Mouse (Mus musculus): Measurements from ENCODE around the gene Olfr312. TPM values are rescaled to one million over a fixed set of nuclear protein-coding genes. Genes with fewer than 3 reads are reported as not detected.
A peak's percentile ranks its signal among the peaks of the same experiment; 100 is the strongest.

Gene Olfr312
- total RNA-seq, 2 experiments from 2014 or later: not detected

DNA sequence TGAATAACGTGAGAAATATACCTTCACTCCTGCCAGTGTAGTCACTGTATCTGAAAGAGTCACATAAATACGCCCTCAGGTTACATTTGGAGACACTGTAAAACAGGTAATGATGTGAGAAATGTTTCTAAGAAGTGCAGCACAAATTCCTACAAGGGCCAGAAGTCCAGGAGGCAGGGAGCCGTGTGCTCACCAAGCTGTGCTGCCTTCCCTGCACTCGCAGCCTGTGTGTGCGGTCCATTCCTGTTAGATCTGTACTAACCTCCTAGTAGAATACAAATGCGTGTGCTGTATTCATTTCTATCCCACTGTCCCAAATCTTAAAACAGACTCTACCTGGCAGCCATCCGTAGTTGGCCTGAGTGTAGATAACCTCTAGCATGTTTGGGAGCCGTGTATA, 31.7 kb downstream of the Olfr312 start:
- DNase-seq (ENCODE audit: low spot score): no peak

- DNase-seq (ENCODE audit: low spot score): peak; percentile 68
These were observed 38.3 kb downstream of the Olfr312 start, which contains the start of gene 2810021J22Rik for GRCm38 (mm10) chr11:58867039-58867953. Gene 2810021J22Rik, plus strand, starts transcription at chr11:58867216.

DNA sequence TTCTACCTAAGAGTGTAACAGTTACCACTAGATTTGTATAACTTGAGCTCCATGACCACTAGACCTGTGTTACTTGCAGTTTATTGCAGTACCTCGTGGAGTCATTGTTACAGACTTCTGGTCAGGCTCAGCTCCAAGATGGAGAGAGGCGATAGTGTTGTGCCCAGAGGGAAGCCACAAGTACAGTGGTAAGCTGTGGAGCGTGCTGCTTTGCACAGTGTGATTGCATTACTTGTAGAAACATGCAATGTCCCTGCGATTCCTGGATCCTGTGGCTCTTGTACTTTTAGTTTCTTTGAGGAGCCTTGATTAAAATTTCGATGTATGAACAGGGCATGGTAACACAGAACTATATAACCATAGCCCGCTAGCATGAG, 38.9 kb downstream of the Olfr312 start:
- no peak for DNase-seq (ENCODE audit: low spot score)

DNA sequence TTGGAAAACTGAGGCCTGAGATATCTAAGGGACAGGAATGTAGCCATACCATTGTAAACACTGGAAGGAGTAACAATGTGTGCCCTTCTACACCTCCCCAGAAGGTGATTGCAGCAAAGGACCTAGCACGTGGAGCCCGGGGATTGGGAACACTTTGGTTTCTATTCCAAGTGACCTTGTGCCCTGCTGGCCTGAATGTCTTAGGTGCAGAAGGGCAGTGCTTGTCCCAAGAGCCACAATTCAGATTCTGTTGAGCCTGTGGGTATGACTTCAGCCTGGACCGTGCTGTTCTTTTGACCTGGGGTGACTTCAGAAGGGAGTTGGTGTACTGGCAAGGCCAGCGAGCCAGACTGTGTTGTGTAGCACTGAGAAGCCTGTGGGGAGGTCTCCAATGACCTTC, 41.9 kb downstream of the Olfr312 start:
- DNase-seq (ENCODE audit: low spot score): no peak

DNA sequence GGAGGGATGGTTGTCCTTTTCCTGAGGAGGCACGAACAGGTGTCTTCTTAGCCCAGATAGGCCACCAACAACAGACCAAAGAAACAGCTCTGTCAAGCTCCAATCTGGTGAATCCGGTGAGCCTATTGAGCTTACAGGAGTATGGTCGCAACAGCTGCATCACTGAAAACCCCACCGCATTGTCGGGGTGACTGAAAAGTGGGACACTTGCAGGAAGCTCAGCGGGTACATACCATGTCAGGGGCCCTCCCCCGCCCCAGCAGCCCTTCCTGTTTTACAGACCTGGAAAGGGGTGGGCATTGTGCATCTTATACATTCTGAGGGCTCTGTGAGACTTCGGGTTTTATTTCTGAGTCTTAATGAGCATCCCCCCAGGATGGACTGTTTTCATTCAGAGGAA, 54.7 kb downstream of the Olfr312 start:
- DNase-seq (ENCODE audit: low spot score): no peak

Other genes starting within 250 kb of the Olfr312 start
- gene Olfr324, start 234.1 kb upstream of the Olfr312 start, total RNA-seq (2021): not detected
- not detected for gene 2210407C18Rik, start 213.2 kb upstream of the Olfr312 start, total RNA-seq (2021)
- not detected for gene Olfr323, start 198.7 kb upstream of the Olfr312 start, total RNA-seq (2021)
- gene Trim58, start 188.8 kb upstream of the Olfr312 start, total RNA-seq (2021): not detected
- not detected for gene Olfr322, start 170.5 kb upstream of the Olfr312 start, total RNA-seq (2021)
- gene Olfr320, start 148.1 kb upstream of the Olfr312 start, total RNA-seq (2021): not detected
- not detected for gene Olfr319, start 130.1 kb upstream of the Olfr312 start, total RNA-seq (2021)
- gene Olfr318, start 105.2 kb upstream of the Olfr312 start, total RNA-seq (2021): not detected
- gene Olfr317, start 90.0 kb upstream of the Olfr312 start, total RNA-seq (2021): not detected
- not detected for gene Olfr316, start 76.5 kb upstream of the Olfr312 start, total RNA-seq (2021)
- not detected for gene Olfr315, start 56.0 kb upstream of the Olfr312 start, total RNA-seq (2021)
- gene Olfr314, start 46.3 kb upstream of the Olfr312 start, total RNA-seq (2021): not detected
- gene Fam183b, start 27.3 kb upstream of the Olfr312 start, total RNA-seq (2021): not detected
- not detected for gene Olfr313, start 14.2 kb upstream of the Olfr312 start, total RNA-seq (2021)
- not detected for gene Olfr311, start 10.0 kb downstream of the Olfr312 start, total RNA-seq (2021)
- gene Gm12258, start 17.9 kb downstream of the Olfr312 start, total RNA-seq (2021): under 1 TPM; 0.78 TPM
- 1 to 10 TPM in 1 of 2 experiments, under 1 TPM in 1; 0.82 to 1.2 TPM for gene 2810021J22Rik, start 38.0 kb downstream of the Olfr312 start, total RNA-seq (2021)
- 1 to 10 TPM; 2.8 to 3.1 TPM for gene Zfp39, start 75.0 kb downstream of the Olfr312 start, total RNA-seq (2021)
- not detected for gene Btnl10, start 88.7 kb downstream of the Olfr312 start, total RNA-seq (2021)
- gene Rnf187, start 109.7 kb downstream of the Olfr312 start, total RNA-seq (2021): 10 to 100 TPM; 88.8 to 90.3 TPM
- under 1 TPM; 0.62 to 0.97 TPM for gene Hist3h2ba, start 119.7 kb downstream of the Olfr312 start, total RNA-seq (2021)
- gene Hist3h2a, start 125.4 kb downstream of the Olfr312 start, total RNA-seq (2021): 10 to 100 TPM in 1 of 2 experiments, 1 to 10 TPM in 1; 9.1 to 11.1 TPM
- under 1 TPM; 0.31 to 0.41 TPM for gene Trim17, start 125.4 kb downstream of the Olfr312 start, total RNA-seq (2021)
- gene Trim11, start 148.9 kb downstream of the Olfr312 start, total RNA-seq (2021): 1 to 10 TPM; 5.9 to 6.5 TPM